Mouse (Mus musculus) kidney, postnatal 0 days (tissue): ENCODE measurements around the gene Pin4. TPM values are rescaled to one million over a fixed set of nuclear protein-coding genes. Genes with fewer than 3 reads are reported as not detected.
"Not testable (repeated sequence)": the region's sequence is repeated elsewhere in the genome, so short reads cannot be mapped to it uniquely, and the experiment has no call there.

Experiments
- ATAC-seq: fragments of 200-750 bp; cut with Nextera tagmentation; replicated peaks from 2 replicates; pipeline ENCODE4 v1.8.0; 2017; ENCODE audit warnings: low read depth, moderate number of reproducible peaks, moderate TSS enrichment, moderate library complexity; ENCODE audit not compliant: low FRiP score
- DNase-seq: peaks from one replicate; pipeline ENCODE4 v3.0.0-alpha.2; 2016; ENCODE audit warnings: low spot score
- H3K27ac ChIP-seq: fragments of 300-500 bp; sonication (generic); 2 replicates; pipeline ENCODE4 v1.5.1; 2014; ENCODE audit warnings: mild to moderate bottlenecking
- H3K27me3 ChIP-seq: fragments of 300-500 bp; sonication (generic); 2 replicates; pipeline ENCODE4 v1.6.1; 2014; ENCODE audit warnings: low read length, mixed read lengths; ENCODE audit not compliant: insufficient read depth
- H3K36me3 ChIP-seq: fragments of 300-500 bp; sonication (generic); 2 replicates; pipeline ENCODE4 v1.6.1; 2014; ENCODE audit warnings: low read length, mixed read lengths; ENCODE audit not compliant: insufficient read depth
- H3K4me1 ChIP-seq: fragments of 300-500 bp; sonication (generic); replicated peaks from 2 replicates; pipeline ENCODE4 v1.6.1; 2014; ENCODE audit warnings: antibody characterized with exemption, low read length, mixed read lengths; ENCODE audit not compliant: insufficient read depth
- H3K4me2 ChIP-seq: fragments of 300-500 bp; sonication (generic); 2 replicates; pipeline ENCODE4 v1.6.1; 2014; ENCODE audit warnings: mild to moderate bottlenecking, low read length, moderate library complexity, mixed read lengths
- H3K4me3 ChIP-seq: fragments of 300-500 bp; sonication (generic); replicated peaks from 2 replicates; pipeline ENCODE4 v1.5.1; 2014; ENCODE audit warnings: low read depth, low read length
- H3K9ac ChIP-seq: fragments of 300-500 bp; sonication (generic); 2 replicates; pipeline ENCODE4 v1.6.1; 2014; ENCODE audit warnings: low read depth, low read length
- H3K9me3 ChIP-seq: fragments of 300-500 bp; sonication (generic); replicated peaks from 2 replicates; pipeline ENCODE4 v1.6.1; 2016; ENCODE audit warnings: low read length, inconsistent platforms, mixed read lengths
- CTCF ChIP-seq: IDR thresholded peaks from 2 replicates; pipeline ENCODE4 v1.5.1; 2016; ENCODE audit warnings: antibody characterized with exemption, low read depth, mild to moderate bottlenecking, moderate library complexity
- WGBS: fragments of 180-500 bp; shearing (Covaris S2); extraction: QIAGEN DNeasy Blood & Tissue Kit; methylation state at CpG from one replicate; pipeline ENCODE4 v1.1.7; 2014; 5-methylcytosine and 5-hydroxymethylcytosine counted together
- polyA plus RNA-seq: library from polyadenylated mRNA; unstranded; fragments of >200 nt; fragmentation: Nextera tagmentation; extraction: Ambion mirVana; gene quantifications from 2 replicates; pipeline ENCODE4 v1.2.1, GENCODE M21; 2015

The Pin4 gene
- polyA plus RNA-seq, 1 experiment from 2014 or later: 61.2 TPM

- no peaks in the 10 kb centered on the region for H3K4me1 ChIP-seq
- H3K27ac ChIP-seq: no peak overlapping the region
- no peaks in the 10 kb centered on the region for H3K9me3 ChIP-seq
- no peak for TF ChIP-seq CTCF
- no peak overlapping the region for H3K4me2 ChIP-seq
- no peaks in the 10 kb centered on the region for H3K27me3 ChIP-seq
- H3K4me3 ChIP-seq: no peak overlapping the region
- no peaks in the 10 kb centered on the region for H3K36me3 ChIP-seq
- 74% methylated on average over 3 of the region's 3 CpGs for WGBS
- ATAC-seq (no peak), DNase-seq (no peak)
- H3K9ac ChIP-seq: no peak overlapping the region
Observed at GRCm38 (mm10) chrX:102090605-102091004, 28.6 kb upstream of the Pin4 start.

DNA sequence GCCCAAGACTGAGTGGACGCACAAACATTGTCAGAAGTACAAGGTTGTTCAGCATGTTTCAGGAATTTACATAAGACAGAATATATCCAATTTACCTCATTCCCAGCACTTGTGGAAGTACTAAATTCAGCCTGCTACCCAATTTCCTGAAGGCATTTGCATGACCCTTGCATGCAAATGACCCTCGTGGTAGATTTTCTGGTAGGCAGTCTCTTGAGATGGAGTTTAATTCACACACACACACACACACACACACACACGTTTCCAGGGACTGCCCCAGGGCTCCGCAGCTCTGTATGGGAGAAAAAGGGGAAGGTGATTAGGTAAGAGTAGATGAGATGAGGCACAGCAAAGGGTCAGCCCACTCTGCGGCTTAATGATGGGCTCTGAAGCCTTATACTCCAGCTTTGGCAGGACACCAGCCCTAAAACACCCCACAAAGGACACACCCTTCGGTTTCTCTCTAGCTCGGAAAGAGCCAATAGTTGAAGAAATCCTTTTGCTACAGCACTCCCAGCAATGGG, 24.8 kb upstream of the Pin4 start:
- Histone ChIP-seq H3K4me3 (no peak overlapping the region), H3K9me3 (no peaks in the 10 kb centered on the region), H3K4me2 (no peak overlapping the region), H3K27ac (no peak overlapping the region), H3K36me3 (no peaks in the 10 kb centered on the region), H3K9ac (no peak overlapping the region), H3K27me3 (no peaks in the 10 kb centered on the region), H3K4me1 (no peaks in the 10 kb centered on the region)
- WGBS: 67% methylated on average over 7 of the region's 7 CpGs
- no peak for TF ChIP-seq CTCF
- DNase-seq: no peak
- no peak for ATAC-seq

GRCm38 (mm10) chrX:102101886-102102285, 17.4 kb upstream of the Pin4 start:
- H3K27me3 ChIP-seq: no peaks in the 10 kb centered on the region
- H3K4me2 ChIP-seq: no peak overlapping the region
- H3K4me3 ChIP-seq: no peak overlapping the region
- ATAC-seq (no peak), DNase-seq (no peak)
- no peak overlapping the region for H3K9ac ChIP-seq
- 68% methylated on average over 7 of the region's 7 CpGs for WGBS
- H3K4me1 ChIP-seq: no peaks in the 10 kb centered on the region
- no peak for TF ChIP-seq CTCF
- no peak overlapping the region for H3K27ac ChIP-seq
- no peaks in the 10 kb centered on the region for H3K9me3 ChIP-seq
- H3K36me3 ChIP-seq: no peaks in the 10 kb centered on the region

- not testable (repeated sequence) for H3K9ac ChIP-seq, ATAC-seq, H3K9me3 ChIP-seq, H3K4me1 ChIP-seq, H3K4me3 ChIP-seq, H3K27me3 ChIP-seq, H3K27ac ChIP-seq, DNase-seq, H3K4me2 ChIP-seq, H3K36me3 ChIP-seq
- 64% methylated on average over 2 of the region's 2 CpGs for WGBS
Observed at GRCm38 (mm10) chrX:102103830-102104229, 15.4 kb upstream of the Pin4 start.

DNA sequence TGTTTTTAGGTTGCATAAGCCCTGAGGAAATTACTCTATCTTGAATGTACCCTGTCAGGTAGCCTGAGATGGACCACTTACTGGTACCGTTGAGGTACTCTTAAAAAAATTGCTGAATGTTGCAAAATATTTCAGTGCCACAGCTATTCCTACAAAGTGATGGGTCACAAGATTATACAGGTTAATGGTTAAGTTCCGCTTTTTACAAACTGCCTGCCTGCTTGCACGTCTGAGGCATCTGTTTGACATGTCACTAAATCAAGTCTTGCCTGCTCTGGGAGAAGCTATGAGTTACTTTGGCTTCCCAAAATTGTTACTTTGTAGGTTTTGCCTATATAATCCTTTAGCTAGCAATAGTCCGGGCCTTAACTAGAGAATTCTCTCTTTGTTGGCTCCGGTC, 9.9 kb upstream of the Pin4 start:
- not testable (repeated sequence) for H3K9me3 ChIP-seq, H3K36me3 ChIP-seq, H3K27me3 ChIP-seq, H3K27ac ChIP-seq, H3K4me2 ChIP-seq, H3K4me1 ChIP-seq, H3K9ac ChIP-seq, ATAC-seq, DNase-seq, H3K4me3 ChIP-seq
- 73% methylated on average over 5 of the region's 5 CpGs for WGBS

GRCm38 (mm10) chrX:102115676-102116075, 3.6 kb upstream of the Pin4 start:
- no peaks in the 10 kb centered on the region for H3K27me3 ChIP-seq
- DNase-seq (no peak), ATAC-seq (no peak)
- no peak for TF ChIP-seq CTCF
- H3K9me3 ChIP-seq: no peaks in the 10 kb centered on the region
- H3K27ac ChIP-seq: no peak overlapping the region
- no peak overlapping the region for H3K4me3 ChIP-seq
- H3K9ac ChIP-seq: no peak overlapping the region
- no peak overlapping the region for H3K4me2 ChIP-seq
- H3K36me3 ChIP-seq: no peaks in the 10 kb centered on the region
- 50% methylated on average over 4 of the region's 4 CpGs for WGBS
- H3K4me1 ChIP-seq: no peaks in the 10 kb centered on the region

- Histone ChIP-seq H3K4me1 (no peaks in the 10 kb centered on the region), H3K27ac (no peak overlapping the region), H3K27me3 (no peaks in the 10 kb centered on the region), H3K4me2 (no peak overlapping the region), H3K9ac (no peak overlapping the region), H3K4me3 (no peak overlapping the region), H3K9me3 (no peaks in the 10 kb centered on the region), H3K36me3 (0 out of 2 replicates have a peak, but pooled peaks cover 3% of the 10 kb centered on the region)
- 80% methylated on average over 2 of the region's 2 CpGs for WGBS
- no peak for TF ChIP-seq CTCF
- DNase-seq (no peak), ATAC-seq (no peak)
Observed at GRCm38 (mm10) chrX:102121321-102121720, 2.1 kb downstream of the Pin4 start.
